Mouse (Mus musculus) erythroblast, adult 5-6 weeks (primary cell): ENCODE results near the gene Tgm7. TPM values are rescaled to one million over a fixed set of nuclear protein-coding genes. Genes with fewer than 3 reads are reported as not detected.

Experiments used
- ATAC-seq: replicated peaks from 2 replicates; pipeline ENCODE4 v1.8.0; 2016; ENCODE audit warnings: moderate number of reproducible peaks, mild to moderate bottlenecking, moderate TSS enrichment, inconsistent platforms; ENCODE audit not compliant: poor library complexity, low FRiP score, severe bottlenecking
- total RNA-seq, 2 experiments: library from RNA; stranded (forward) in 1 of 2; stranded (reverse) in 1 of 2; fragments of 150-400 nt in 1 of 2; fragments of 200-764, 138-1000 nt in 1 of 2; gene quantifications; 2 replicates each; pipeline versions ENCODE4 v1.2.3 to v1.2.4; 2015 to 2017; ENCODE audit warnings: low replicate concordance in 2 of 2

Tgm7 gene
- total RNA-seq, 2 experiments from 2014 or later = not detected

DNA sequence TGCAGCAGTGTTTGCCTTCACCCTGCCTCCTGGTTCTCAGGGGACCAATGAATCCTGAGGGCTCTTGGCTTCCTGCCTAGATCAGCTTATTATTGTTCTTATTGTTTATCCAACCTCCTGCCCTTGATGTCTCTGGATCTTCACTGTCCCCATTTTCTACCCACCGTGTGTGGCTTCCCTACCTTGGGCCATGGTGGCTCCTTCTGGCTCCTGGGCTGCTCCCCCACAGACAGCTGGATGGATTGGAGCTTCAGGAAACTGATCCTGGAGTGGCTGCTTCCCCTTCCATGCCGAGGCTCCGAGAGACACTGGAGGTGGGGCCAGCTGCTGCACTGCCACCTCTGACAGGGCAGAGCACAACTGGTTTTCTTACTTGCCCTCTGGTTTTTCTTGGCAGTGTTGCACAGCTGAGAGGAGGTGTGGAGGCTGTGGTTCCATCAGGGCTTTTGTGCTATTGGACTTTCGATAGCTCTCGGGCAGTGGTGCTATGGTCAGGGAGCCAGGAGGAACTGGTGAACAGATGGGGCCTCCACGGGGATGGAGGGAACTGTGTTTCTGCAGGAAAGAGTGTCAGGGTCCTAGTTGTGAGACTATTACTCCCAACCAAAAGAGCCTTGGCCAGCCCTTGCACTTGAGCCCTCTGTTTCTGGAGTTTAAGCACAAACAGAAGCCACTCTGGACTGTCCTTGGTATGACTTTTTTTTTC is 24.0 kb downstream of the Tgm7 start, which contains the start of gene Tgm5:
Tgm5 (minus strand) TSS at position 362 of the 706 bp plus-strand sequence.
- ATAC-seq = no peak

DNA sequence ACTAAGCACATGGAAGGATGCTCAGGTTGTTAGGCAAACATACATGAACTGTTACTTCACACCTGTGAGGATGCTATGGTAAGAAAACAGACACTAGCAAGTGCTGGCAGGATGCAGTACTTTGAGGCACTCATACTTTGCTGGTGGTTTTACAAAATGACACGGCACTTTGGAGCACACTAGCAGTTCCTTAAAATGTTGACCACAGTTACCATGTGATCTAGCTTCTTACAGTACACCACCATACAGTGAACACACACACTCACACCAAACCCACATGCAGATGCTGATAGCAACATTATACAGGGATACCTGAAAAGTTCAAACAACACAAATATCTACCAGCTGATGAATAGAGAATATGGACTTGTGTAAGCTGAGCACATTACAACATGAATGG is 27.0 kb downstream of the Tgm7 start:
- ATAC-seq = no peak

DNA sequence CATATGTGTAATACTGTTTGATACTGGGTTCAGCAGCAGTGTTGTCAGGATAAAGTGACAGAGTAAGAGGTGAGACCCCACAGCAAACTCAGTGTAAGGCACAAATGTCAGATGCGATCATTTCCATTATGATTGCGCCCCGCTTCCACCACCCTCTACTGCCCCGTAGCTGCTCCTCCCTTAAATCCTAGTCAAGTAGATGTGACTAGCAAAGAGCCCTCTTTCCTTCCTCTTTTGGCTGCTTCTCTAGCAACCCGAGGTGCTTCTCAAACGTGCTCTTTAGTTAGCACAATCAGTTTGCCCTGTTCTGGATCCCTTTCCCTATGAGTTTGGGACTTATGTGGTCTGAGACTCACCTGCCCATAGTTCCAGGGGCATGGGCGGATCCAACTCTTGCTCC is 34.8 kb downstream of the Tgm7 start:
- no peak for ATAC-seq

GRCm38 (mm10) chr2:121071871-121072270 is 37.7 kb downstream of the Tgm7 start:
- no peak for ATAC-seq

GRCm38 (mm10) chr2:121069506-121069905 is 40.1 kb downstream of the Tgm7 start:
- ATAC-seq = no peak

- no peak for ATAC-seq
Observed at GRCm38 (mm10) chr2:121067116-121067515, 42.5 kb downstream of the Tgm7 start.

DNA sequence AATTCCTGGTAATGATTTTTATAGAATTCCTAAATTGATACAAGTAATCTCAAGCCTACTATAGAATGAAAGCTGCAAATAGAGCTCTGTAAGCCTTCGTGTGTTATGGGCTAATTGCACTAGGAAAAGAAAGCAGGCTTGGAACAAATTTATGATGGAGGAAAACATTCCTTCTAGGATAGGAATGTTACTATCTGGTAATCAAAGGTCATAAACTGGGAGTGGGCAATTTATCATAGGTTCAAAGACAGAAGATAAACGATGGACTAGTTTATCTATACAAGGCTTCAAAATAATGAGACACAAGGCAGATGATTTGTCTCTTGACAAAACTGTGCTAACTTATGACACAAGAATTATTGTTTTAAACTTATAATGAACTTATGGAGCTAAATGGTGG is 48.3 kb downstream of the Tgm7 start:
- ATAC-seq = no peak

DNA sequence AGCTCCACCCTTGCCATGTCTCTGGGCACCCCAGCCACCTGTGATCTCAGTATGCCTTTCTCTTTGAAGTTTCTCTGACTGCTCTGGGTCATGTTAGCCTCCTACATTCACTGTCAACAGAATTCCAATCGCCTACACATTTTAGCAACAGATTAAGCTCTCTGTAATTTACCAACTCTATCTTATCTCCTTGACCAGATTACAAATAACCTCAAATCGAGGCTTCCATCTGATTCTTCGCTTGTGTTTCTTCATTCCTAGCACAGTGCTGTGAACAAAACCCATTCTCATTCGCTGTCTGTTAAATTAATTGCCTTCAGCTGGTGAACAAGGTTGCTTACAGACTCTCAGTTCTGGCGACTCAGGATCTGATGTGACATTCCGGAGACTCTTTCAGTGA is 51.6 kb downstream of the Tgm7 start:
- ATAC-seq = no peak

DNA sequence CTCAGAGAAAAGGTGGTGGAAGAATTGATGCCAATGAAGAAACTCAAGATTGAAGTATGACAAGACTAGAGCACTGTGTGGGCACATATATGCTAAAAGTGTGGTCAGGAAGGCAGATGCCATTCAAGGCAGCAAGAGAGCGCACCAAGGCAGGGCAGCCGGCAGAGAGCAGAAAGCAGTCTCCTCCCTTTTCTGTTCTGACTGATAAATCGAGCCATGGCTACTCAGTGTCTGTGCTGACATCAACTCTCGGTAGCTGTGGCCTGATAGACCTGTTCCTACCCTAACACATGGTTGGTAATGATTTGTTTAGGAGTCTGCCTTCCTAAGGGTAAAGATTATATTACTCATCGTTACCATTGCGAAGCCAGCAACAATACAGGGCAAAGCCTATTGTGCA is 53.7 kb downstream of the Tgm7 start:
- peak; percentile 87 for ATAC-seq

GRCm38 (mm10) chr2:121054060-121054459 is 55.5 kb downstream of the Tgm7 start:
- ATAC-seq = peak; percentile 81

- ATAC-seq = no peak
Observed at GRCm38 (mm10) chr2:121052176-121052575, 57.4 kb downstream of the Tgm7 start.

DNA sequence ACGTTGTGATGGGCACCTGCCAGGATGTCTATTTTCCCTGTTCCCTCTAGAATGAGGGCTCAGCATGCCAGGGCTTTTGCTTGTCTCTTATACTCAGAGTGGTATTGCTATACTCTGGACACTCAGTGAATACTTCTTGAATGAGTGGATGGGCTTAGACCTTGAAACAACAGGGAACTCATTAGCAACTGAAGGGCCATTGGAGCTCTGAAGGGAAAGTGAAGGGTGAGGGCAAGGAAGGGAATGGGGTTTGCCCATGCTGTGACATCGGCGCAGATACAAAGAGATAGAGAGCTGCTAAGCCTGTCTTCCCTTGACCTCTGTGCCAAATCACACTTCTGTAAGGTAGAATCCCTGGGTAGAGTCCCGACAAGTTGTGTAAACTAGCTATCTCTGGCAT is 63.9 kb downstream of the Tgm7 start:
- ATAC-seq = no peak

Other genes starting within 250 kb of the Tgm7 start
- 17.6 and 21.9 TPM in 2 replicates for gene Ubr1, start 139.1 kb downstream of the Tgm7 start, total RNA-seq (2015; ENCODE audit: low replicate concordance)
- gene Ubr1, start 139.1 kb downstream of the Tgm7 start, total RNA-seq (2017; ENCODE audit: low replicate concordance) = 21.9 and 24.1 TPM in 2 replicates
- gene Tmem62, start 132.8 kb downstream of the Tgm7 start, total RNA-seq (2015; ENCODE audit: low replicate concordance) = 2.5 and 21.9 TPM in 2 replicates
- gene Tmem62, start 132.8 kb downstream of the Tgm7 start, total RNA-seq (2017; ENCODE audit: low replicate concordance) = 11.4 and 20.8 TPM in 2 replicates
- 367 and 375 TPM in 2 replicates for gene Ccndbp1, start 101.4 kb downstream of the Tgm7 start, total RNA-seq (2015; ENCODE audit: low replicate concordance)
- 422 and 452 TPM in 2 replicates for gene Ccndbp1, start 101.4 kb downstream of the Tgm7 start, total RNA-seq (2017; ENCODE audit: low replicate concordance)
- 1,106 and 1,220 TPM in 2 replicates for gene Epb42, start 72.7 kb downstream of the Tgm7 start, total RNA-seq (2015; ENCODE audit: low replicate concordance)
- 1,374 and 1,456 TPM in 2 replicates for gene Epb42, start 72.7 kb downstream of the Tgm7 start, total RNA-seq (2017; ENCODE audit: low replicate concordance)
- not detected in 2 replicates for gene Tgm5, start 24.0 kb downstream of the Tgm7 start, total RNA-seq (2015; ENCODE audit: low replicate concordance)
- gene Tgm5, start 24.0 kb downstream of the Tgm7 start, total RNA-seq (2017; ENCODE audit: low replicate concordance) = not detected in 2 replicates
- 1.2 and 3.3 TPM in 2 replicates for gene Adal, start 30.6 kb upstream of the Tgm7 start, total RNA-seq (2015; ENCODE audit: low replicate concordance)
- 4.6 and 7.8 TPM in 2 replicates for gene Adal, start 30.6 kb upstream of the Tgm7 start, total RNA-seq (2017; ENCODE audit: low replicate concordance)
- gene Lcmt2, start 30.9 kb upstream of the Tgm7 start, total RNA-seq (2015; ENCODE audit: low replicate concordance) = 1.7 and 2.5 TPM in 2 replicates
- gene Lcmt2, start 30.9 kb upstream of the Tgm7 start, total RNA-seq (2017; ENCODE audit: low replicate concordance) = 2.0 and 4.0 TPM in 2 replicates
- gene Tubgcp4, start 60.9 kb upstream of the Tgm7 start, total RNA-seq (2015; ENCODE audit: low replicate concordance) = 16.3 and 22.2 TPM in 2 replicates
- 11.7 and 19.1 TPM in 2 replicates for gene Tubgcp4, start 60.9 kb upstream of the Tgm7 start, total RNA-seq (2017; ENCODE audit: low replicate concordance)
- gene Zscan29, start 61.3 kb upstream of the Tgm7 start, total RNA-seq (2015; ENCODE audit: low replicate concordance) = 8.8 and 13.3 TPM in 2 replicates
- 11.3 and 12.9 TPM in 2 replicates for gene Zscan29, start 61.3 kb upstream of the Tgm7 start, total RNA-seq (2017; ENCODE audit: low replicate concordance)
- 11.1 and 27.9 TPM in 2 replicates for gene Trp53bp1, start 161.6 kb upstream of the Tgm7 start, total RNA-seq (2015; ENCODE audit: low replicate concordance)
- 44.8 and 96.0 TPM in 2 replicates for gene Trp53bp1, start 161.6 kb upstream of the Tgm7 start, total RNA-seq (2017; ENCODE audit: low replicate concordance)
- not detected in 2 replicates for gene Map1a, start 179.8 kb upstream of the Tgm7 start, total RNA-seq (2015; ENCODE audit: low replicate concordance)
- gene Map1a, start 179.8 kb upstream of the Tgm7 start, total RNA-seq (2017; ENCODE audit: low replicate concordance) = 0.14 TPM in 1 of 2 replicates, not detected in the other
- gene Ppip5k1, start 245.6 kb upstream of the Tgm7 start, total RNA-seq (2015; ENCODE audit: low replicate concordance) = 2.7 and 5.2 TPM in 2 replicates
- gene Ppip5k1, start 245.6 kb upstream of the Tgm7 start, total RNA-seq (2017; ENCODE audit: low replicate concordance) = 9.8 and 10.1 TPM in 2 replicates
- gene Ckmt1, start 247.9 kb upstream of the Tgm7 start, total RNA-seq (2015; ENCODE audit: low replicate concordance) = not detected in 2 replicates
- 0.26 TPM in 1 of 2 replicates, not detected in the other for gene Ckmt1, start 247.9 kb upstream of the Tgm7 start, total RNA-seq (2017; ENCODE audit: low replicate concordance)